Mouse (Mus musculus): Measurements from ENCODE around the gene Lrp8. TPM values are rescaled to one million over a fixed set of nuclear protein-coding genes. Genes with fewer than 3 reads are reported as not detected.

Gene Lrp8
- polyA plus RNA-seq (2012; ENCODE audit: insufficient read depth, insufficient read length, missing spikeins), result 0.42 TPM in 1 of 2 replicates, not detected in the other

DNA sequence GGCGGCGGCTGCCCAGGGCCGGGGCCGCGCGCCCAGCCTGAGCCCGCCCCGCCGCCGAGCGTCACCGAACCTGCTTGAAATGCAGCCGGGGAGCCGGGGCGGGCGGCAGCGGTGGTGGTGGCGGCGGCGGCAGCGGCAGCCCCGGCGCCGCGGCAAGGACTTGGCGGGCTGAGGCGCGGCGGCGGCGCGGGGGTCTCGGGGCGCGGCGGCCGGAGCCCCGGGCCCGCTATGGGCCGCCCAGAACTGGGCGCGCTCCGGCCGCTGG lies at the start of gene Lrp8:
Lrp8 (plus strand) TSS at position 77 of the 265 bp plus-strand sequence.
- Histone ChIP-seq H3K27ac (replicated peaks; ENCODE audit: low read depth, low read length) (no peak within 1 kb of the TSS), H3K4me3 (ENCODE audit: insufficient read depth, low read depth, low read length) (peak within 1 kb of the TSS; percentile 65), H3K4me1 (ENCODE audit: control insufficient read depth, insufficient read depth, insufficient read length, low read length) (peaks cover 2% of the 10 kb centered on the region; the same call in 1 of the 2 replicates)

DNA sequence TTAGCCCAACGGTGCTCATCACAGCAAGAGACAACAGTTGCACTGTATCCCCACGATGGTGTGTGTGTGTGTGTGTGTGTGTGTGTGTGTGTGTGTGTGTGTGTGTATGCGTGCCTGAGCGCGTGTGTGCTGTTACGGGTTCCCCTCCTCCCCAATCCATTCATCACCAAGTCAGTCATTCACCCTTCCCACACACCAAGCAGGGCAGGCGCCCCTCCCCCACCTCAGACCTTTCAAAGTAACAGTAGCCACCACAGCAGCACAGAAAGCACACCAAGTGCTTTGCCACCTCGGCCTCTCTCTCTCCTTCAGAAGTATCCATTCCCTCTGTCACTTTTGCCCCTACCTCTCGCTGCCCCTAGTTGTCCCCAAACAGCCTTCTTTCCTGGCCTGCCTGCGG lies 45.8 kb upstream of the Lrp8 start:
- no peak overlapping the region for H3K4me3 ChIP-seq (ENCODE audit: insufficient read depth, low read depth, low read length)
- no peak overlapping the region for H3K27ac ChIP-seq (replicated peaks; ENCODE audit: low read depth, low read length)
- no peaks in the 10 kb centered on the region for H3K4me1 ChIP-seq (ENCODE audit: control insufficient read depth, insufficient read depth, insufficient read length, low read length)

DNA sequence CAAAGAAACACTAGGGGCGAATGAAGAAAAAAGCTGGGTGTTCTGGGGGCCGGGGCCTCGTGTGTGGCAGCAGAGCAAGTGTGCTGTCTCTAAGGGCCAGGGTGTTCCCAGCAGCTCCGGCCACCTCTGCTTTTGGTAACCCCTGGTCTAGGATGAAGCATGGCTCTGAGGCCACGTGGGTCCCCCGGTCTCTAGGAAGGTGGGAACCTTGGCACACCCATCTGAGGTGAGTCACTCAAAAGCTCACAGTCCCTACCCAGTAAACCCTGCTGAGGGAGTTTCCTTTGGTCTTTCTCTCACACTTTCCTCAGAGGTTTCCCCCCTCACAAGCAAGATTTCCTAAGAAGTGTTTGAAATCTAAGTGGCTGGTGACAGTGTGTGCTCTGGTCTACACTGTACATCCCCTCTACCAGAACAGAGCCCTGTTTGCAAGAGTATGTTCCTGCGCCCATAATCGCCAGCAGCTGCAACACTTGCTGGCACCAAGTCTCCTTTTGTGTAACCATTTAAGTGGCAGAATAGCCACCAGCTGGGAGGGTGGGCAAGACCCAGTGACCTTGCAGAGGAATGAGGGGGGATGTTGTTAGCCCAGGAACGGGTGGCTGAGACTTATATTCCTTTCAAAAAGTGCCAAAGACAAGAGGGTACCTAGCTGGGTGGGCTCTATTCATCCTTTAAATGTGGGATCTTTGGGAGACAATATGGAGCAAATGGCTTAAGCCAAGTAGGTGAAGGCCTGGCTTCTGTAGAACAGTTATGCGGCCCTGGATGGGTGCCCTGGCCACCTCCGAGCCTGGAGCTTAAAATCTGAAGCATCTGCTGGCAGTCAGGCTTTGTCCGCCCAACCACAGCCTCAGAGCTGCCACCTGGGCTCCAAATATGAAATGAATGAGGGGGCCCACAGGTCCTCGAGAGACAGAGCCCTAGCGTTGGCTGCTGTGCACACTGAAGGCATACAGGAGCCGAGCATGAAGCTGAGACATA lies 44.3 kb upstream of the Lrp8 start:
- no peak overlapping the region for H3K27ac ChIP-seq (replicated peaks; ENCODE audit: low read depth, low read length)

DNA sequence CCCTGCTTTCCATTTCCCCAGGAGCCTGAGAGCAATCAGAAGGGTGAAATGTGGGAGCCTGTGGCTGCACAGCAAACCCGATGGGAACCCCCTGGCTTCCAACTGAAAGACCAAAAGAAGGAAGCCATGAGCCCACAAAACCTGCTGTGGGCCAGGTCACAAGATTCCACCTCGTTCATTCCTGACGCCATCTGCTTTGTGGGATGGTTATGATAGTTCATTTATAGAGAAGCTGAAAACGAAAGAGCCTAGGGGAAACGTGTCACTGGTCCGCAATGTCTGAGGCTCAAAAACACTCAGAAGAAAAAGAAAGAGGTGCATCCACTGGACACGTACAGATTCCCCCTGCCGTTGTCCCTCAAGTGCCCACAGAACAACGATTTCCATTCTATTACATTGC lies 43.1 kb upstream of the Lrp8 start:
- Histone ChIP-seq H3K4me3 (ENCODE audit: insufficient read depth, low read depth, low read length) (no peak overlapping the region), H3K4me1 (ENCODE audit: control insufficient read depth, insufficient read depth, insufficient read length, low read length) (no peaks in the 10 kb centered on the region), H3K27ac (replicated peaks; ENCODE audit: low read depth, low read length) (no peak overlapping the region)

More for the DNA sequence above, 44.3 kb upstream of the Lrp8 start:
- Histone ChIP-seq H3K4me1 (ENCODE audit: control insufficient read depth, insufficient read depth, insufficient read length, low read length) (no peaks in the 10 kb centered on the region), H3K4me3 (ENCODE audit: insufficient read depth, low read depth, low read length) (no peak overlapping the region)

DNA sequence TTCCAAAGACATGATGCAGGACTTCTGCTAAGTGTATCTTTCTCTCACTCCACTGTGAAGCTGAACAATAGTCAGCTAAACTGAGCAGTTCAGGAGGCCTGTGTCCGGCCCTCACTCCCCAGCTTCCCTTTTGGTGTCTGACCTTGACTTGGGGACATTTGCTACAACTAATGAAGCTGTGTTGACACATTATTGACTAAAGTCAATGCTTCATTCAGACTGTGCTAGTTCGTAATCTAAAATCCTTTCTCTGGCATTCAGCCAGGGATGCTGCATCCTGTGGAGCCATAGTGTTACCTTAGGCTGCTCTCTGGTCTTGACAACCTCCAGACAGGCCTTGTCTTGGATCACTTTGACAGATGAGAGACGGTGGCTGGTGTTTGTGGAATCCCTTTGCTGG lies 39.1 kb upstream of the Lrp8 start:
- no peak overlapping the region for H3K4me3 ChIP-seq (ENCODE audit: insufficient read depth, low read depth, low read length)
- no peak overlapping the region for H3K27ac ChIP-seq (replicated peaks; ENCODE audit: low read depth, low read length)
- no peaks in the 10 kb centered on the region for H3K4me1 ChIP-seq (ENCODE audit: control insufficient read depth, insufficient read depth, insufficient read length, low read length)

DNA sequence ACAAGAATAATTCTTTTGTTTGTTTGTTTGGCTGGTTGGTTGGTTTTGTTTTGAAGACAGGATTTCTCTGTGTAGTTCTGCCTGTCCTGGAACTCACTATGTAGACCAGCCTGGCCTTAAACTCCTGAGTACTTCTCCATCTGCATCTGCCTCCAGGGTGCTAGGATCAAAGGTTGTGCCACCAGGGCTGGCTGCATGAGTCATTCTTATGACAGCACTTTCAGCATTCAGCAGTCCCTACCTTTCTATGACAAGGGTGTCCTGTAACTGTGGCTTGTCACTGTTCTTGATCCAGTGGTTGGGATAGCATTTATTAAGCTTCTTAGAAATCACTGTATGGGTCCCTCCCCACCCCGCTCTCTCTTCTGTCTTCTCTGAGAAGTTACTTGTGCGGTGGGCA lies 38.5 kb upstream of the Lrp8 start:
- no peaks in the 10 kb centered on the region for H3K4me1 ChIP-seq (ENCODE audit: control insufficient read depth, insufficient read depth, insufficient read length, low read length)
- no peak overlapping the region for H3K27ac ChIP-seq (replicated peaks; ENCODE audit: low read depth, low read length)
- no peak overlapping the region for H3K4me3 ChIP-seq (ENCODE audit: insufficient read depth, low read depth, low read length)

DNA sequence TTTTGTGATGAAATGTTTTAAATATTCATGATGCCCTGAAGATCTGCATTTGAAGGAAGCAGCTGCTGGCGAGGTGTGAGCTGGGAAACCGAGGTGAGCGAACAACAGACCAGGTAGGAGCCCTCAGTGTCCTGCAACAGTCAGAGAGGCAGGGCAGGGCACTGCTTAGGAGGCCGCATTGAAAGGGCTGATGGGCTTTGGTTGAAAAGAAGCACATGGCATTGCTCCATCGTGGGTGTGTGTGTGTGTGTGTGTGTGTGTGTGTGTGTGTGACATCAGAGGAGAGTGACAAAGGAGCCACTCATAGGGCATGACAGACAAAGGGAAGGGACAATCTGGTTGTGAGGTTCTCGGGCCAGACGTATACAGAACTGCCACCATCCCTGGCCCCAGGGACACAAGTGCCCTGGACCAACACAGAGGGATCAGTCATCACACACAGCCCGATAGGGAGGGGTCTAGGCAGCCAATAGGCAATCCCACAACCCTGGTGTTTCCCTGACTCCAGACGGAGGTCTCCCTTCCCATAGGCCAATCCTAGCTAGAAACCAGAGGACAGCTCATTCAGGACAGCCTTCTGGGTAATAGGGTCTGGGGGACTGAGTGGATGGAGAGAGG lies 36.8 kb upstream of the Lrp8 start:
- Histone ChIP-seq H3K4me3 (ENCODE audit: insufficient read depth, low read depth, low read length) (no peak overlapping the region), H3K27ac (replicated peaks; ENCODE audit: low read depth, low read length) (no peak overlapping the region), H3K4me1 (ENCODE audit: control insufficient read depth, insufficient read depth, insufficient read length, low read length) (no peaks in the 10 kb centered on the region)

DNA sequence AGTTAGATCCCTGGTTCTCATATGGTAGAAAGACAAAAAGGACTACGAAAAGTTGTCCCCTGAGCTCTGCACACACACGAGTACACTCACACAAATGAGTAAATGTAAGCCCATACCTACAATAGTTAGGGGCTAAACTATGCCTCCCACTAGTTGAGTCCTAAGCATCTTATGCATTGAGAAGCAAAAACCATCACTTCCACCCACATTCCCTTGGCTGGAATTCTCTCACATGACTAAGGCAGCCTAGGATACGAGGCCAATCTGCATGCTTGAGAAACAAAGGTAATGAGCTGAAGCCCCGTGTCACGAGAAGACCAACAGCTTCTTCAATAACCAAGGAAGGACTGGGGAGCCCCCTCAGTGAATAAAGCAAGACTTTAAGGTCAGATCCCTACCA lies 35.9 kb upstream of the Lrp8 start:
- H3K27ac ChIP-seq (replicated peaks; ENCODE audit: low read depth, low read length), result no peak overlapping the region
- H3K4me1 ChIP-seq (ENCODE audit: control insufficient read depth, insufficient read depth, insufficient read length, low read length), result no peaks in the 10 kb centered on the region
- H3K4me3 ChIP-seq (ENCODE audit: insufficient read depth, low read depth, low read length), result no peak overlapping the region

DNA sequence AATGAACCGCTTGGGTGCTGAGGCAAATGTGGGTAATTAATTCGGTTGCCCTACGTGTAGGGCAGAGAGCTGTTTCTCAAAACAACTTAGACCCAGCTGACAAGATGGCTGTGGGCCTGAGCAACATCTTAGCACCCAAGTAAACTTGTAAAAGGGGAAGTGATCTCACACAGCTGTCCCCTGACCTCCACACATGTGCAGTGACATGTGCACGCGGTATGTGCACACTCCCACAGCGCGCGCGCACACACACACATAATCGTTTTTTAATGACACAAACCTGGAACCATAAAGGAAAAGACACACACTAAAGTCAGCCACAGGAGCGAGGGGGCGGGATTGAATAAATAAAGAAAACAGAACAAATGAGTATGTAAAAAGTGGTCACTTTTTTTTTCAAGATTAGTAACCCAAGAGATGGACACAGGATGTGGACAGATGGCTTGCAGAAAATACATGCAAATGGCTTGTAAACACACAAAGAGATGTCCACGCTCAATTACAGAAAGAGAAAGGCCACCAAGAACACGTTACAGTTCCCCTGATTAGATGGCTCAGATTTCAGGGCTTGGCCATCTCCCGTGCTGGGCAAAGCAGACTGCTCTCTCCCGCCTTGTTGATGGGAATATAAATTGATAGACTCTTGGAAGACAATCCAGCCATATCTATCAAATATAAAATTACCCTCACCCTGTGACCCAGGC lies 29.8 kb upstream of the Lrp8 start:
- no peak overlapping the region for H3K4me3 ChIP-seq (ENCODE audit: insufficient read depth, low read depth, low read length)
- no peaks in the 10 kb centered on the region for H3K4me1 ChIP-seq (ENCODE audit: control insufficient read depth, insufficient read depth, insufficient read length, low read length)
- no peak overlapping the region for H3K27ac ChIP-seq (replicated peaks; ENCODE audit: low read depth, low read length)

DNA sequence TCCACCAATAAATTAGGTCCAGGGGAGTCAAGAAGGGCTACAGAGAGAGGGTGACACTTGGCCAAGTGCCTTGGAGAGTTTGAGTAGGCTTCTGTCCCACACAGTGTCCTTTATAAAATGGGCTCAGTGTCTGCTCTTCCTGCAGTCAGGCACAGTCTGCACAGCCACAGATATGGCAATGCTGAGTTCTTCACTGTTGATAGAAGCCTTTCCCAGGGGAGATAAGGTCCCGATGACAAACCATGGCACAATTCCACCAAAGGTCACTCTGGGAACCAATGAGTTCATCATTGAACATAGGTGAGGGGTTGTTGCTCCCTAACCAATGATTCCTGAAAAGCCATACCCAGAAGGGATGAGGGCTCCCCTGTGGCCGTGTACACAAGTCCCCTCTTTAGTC lies 27.2 kb upstream of the Lrp8 start:
- no peak overlapping the region for H3K4me3 ChIP-seq (ENCODE audit: insufficient read depth, low read depth, low read length)
- no peak overlapping the region for H3K27ac ChIP-seq (replicated peaks; ENCODE audit: low read depth, low read length)
- no peaks in the 10 kb centered on the region for H3K4me1 ChIP-seq (ENCODE audit: control insufficient read depth, insufficient read depth, insufficient read length, low read length)

DNA sequence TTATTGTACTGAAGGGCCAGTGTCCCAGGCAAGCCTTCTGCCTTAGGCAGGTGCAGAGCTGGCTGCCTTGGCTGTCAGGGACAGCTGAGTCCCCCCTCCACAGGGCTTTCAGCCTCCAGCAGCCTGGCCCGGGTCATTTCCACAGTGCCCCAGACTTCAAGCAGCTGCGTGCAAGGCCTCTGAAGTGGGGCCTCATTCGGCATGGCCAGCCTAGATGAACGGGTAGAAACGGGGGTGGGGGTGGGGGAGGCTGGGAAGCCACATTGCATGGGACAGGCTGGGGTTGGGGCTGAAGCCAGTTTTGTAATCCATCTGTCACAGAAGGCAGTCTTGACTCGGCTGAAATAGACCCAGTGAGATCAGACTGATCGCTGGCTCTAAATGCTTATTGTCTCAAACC lies 26.4 kb upstream of the Lrp8 start:
- no peak overlapping the region for H3K27ac ChIP-seq (replicated peaks; ENCODE audit: low read depth, low read length)
- no peak overlapping the region for H3K4me3 ChIP-seq (ENCODE audit: insufficient read depth, low read depth, low read length)
- H3K4me1 ChIP-seq (ENCODE audit: control insufficient read depth, insufficient read depth, insufficient read length, low read length), result no peaks in the 10 kb centered on the region

DNA sequence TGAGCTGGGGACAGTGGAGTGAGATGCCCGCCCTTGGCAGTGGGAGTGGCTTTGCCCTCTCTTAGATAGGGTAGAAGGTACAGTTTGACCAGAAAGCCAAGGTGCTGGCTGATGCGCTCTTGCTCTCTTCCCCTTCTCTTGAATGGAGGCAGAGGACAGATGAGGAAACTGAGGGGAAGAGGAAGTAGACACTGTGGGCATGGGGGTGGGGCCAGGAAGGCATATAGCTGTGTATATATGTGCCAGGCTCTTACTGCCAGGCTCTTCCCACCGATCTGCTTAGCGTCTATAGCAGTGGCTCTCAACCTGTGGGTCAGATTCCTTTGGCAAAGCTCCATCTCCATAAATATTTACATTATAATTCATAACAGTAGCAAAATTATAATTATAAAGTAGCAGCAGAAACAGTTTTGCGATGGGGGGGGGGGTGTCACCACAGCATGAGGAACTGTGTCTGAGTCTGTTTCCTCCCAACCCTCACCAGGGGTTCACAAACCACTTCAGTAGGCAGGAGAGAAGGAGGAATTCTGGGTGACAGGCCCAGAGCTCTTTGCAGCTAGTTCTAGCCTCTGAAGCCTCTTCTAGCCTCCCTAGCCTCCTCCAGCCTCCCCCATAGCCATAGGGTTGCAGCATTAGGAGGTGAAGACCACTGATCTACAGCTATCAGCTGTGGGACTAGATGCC lies 24.9 kb upstream of the Lrp8 start:
- H3K4me3 ChIP-seq (ENCODE audit: insufficient read depth, low read depth, low read length), result no peak overlapping the region
- no peaks in the 10 kb centered on the region for H3K4me1 ChIP-seq (ENCODE audit: control insufficient read depth, insufficient read depth, insufficient read length, low read length)
- H3K27ac ChIP-seq (replicated peaks; ENCODE audit: low read depth, low read length), result no peak overlapping the region

DNA sequence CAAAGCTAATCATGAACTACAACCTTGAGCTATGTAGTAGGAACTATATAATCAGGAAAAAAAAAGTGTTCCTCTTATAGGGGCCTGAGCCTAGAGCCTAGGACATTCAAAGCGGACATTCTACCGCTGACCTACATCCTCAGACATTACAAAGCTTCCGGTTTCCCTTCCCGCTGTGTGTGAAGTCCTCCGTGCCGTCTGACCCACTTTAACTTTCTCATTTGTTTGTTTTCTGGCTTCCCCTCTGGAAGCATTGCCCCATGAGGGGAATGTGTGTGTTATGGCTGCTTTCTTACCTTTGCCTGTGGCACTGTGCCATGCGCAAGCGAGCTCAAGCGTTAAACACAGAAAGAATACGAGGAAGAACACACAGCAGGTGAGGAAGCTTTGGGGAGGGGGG lies 18.5 kb upstream of the Lrp8 start:
- H3K4me3 ChIP-seq (ENCODE audit: insufficient read depth, low read depth, low read length), result no peak overlapping the region
- H3K27ac ChIP-seq (replicated peaks; ENCODE audit: low read depth, low read length), result no peak overlapping the region
- H3K4me1 ChIP-seq (ENCODE audit: control insufficient read depth, insufficient read depth, insufficient read length, low read length), result peaks cover 5% of the 10 kb centered on the region; the same call in 1 of the 2 replicates

DNA sequence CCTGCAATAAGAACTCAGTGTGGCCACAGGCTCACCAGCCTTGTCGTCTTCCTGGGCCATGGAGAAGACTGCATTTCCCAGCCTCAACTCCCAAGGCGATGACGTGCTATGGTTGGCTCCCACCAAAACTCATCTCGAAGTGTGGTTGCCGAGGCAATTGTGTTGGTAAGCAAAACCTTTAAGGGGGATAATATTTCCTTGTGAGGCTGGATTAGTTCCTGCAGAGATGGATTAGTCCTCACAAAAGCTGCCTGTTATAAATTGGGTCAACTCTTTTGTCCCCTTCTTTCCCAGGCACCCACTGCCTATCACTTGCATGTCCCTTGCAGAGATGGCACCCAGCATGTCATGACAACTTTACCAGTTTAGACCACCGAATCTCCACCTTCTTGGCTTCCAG lies 13.2 kb upstream of the Lrp8 start:
- no peak overlapping the region for H3K4me3 ChIP-seq (ENCODE audit: insufficient read depth, low read depth, low read length)
- peaks cover 5% of the 10 kb centered on the region; the same call in 1 of the 2 replicates for H3K4me1 ChIP-seq (ENCODE audit: control insufficient read depth, insufficient read depth, insufficient read length, low read length)
- no peak overlapping the region for H3K27ac ChIP-seq (replicated peaks; ENCODE audit: low read depth, low read length)

DNA sequence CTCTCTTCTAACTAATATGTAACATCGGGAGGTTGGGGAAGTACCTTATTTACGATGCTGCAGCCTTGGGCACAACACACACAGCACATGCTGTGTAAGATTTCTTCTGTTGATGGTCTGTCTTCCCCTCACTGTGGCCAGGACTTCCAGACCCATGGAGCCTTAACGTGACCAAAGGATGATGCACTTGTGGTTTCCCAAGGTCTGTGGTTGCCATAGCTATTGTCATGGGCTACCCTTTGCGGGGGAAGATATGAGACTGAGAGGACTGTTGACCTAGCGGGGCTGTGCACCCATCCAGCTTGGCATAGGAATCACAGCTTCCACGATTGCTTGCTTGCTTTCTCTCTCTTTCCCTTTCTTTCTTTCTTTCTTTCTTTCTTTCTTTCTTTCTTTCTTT lies 1.3 kb upstream of the Lrp8 start:
- no peak overlapping the region for H3K4me3 ChIP-seq (ENCODE audit: insufficient read depth, low read depth, low read length)

More for the DNA sequence above, 1.3 kb upstream of the Lrp8 start:
- H3K27ac ChIP-seq (replicated peaks; ENCODE audit: low read depth, low read length), result no peak overlapping the region
- H3K4me1 ChIP-seq (ENCODE audit: control insufficient read depth, insufficient read depth, insufficient read length, low read length), result peaks cover 2% of the 10 kb centered on the region; the same call in 1 of the 2 replicates

All from brown adipose tissue, adult 24 weeks (tissue).